Mouse (Mus musculus): Measurements from ENCODE around the gene Dock11.

GRCm38 (mm10) chrX:35888087-35888895 is at the start of gene Dock11:
- TF ChIP-seq CTCF (IDR thresholded peaks at IDR 0.05): no peak
- no peak for TF ChIP-seq EP300 (IDR thresholded peaks at IDR 0.05)

Measured in lung, postnatal 0 days (tissue).